Mouse (Mus musculus): ENCODE data around the gene Wfdc1.

The Wfdc1 gene

GRCm38 (mm10) chr8:119736348-119736917, 70.3 kb downstream of the Wfdc1 start:
- no peak for DNase-seq (ENCODE audit: low spot score in 2 of 2)

- DNase-seq (ENCODE audit: low spot score in 2 of 2) = no peak
These were observed 71.1 kb downstream of the Wfdc1 start for GRCm38 (mm10) chr8:119737093-119737900.

Data from urinary bladder, postnatal 4 days (tissue).